Mouse (Mus musculus) myocyte (in vitro differentiated cells): ENCODE measurements at regions not wholly inside any gene's neighbourhood (a gene's known extent, or its start where the extent isn't known, plus 50 kb on each side); places are given as distances from the start of the nearest gene placed in this dataset.

ENCODE experiments used
- H3K27me3 ChIP-seq: one replicate; pipeline ENCODE4 v1.6.1; 2011; ENCODE audit not compliant: control insufficient read depth, insufficient read depth, insufficient read length
- H3K36me3 ChIP-seq: one replicate; pipeline ENCODE4 v1.6.1; 2011; ENCODE audit not compliant: control insufficient read depth, insufficient read depth
- H3K4me2 ChIP-seq: one replicate; pipeline ENCODE4 v1.6.1; 2011; ENCODE audit warnings: low read depth, control low read depth
- H3K4me3 ChIP-seq: one replicate; pipeline ENCODE4 v1.5.1; 2011; ENCODE audit warnings: mild to moderate bottlenecking, control low read depth, moderate library complexity
- H3K79me2 ChIP-seq: one replicate; pipeline ENCODE4 v1.6.1; 2011; ENCODE audit not compliant: control insufficient read depth, insufficient read depth
- H3ac ChIP-seq: one replicate; pipeline ENCODE4 v1.6.1; 2011; ENCODE audit not compliant: control insufficient read depth, insufficient read length
- CEBPB ChIP-seq: IDR thresholded peaks from 2 replicates; pipeline ENCODE4 v1.6.1; 2011; ENCODE audit warnings: mild to moderate bottlenecking, moderate library complexity; ENCODE audit not compliant: poor library complexity, insufficient read depth, severe bottlenecking
- E2F4 ChIP-seq: IDR thresholded peaks from one replicate; pipeline ENCODE4 v1.6.1; 2011; ENCODE audit warnings: mild to moderate bottlenecking, control low read depth, moderate library complexity; ENCODE audit not compliant: insufficient read depth
- MAX ChIP-seq: IDR thresholded peaks from one replicate; pipeline ENCODE4 v1.6.1; 2011; ENCODE audit warnings: low read depth, mild to moderate bottlenecking, control low read depth
- MYOD1 ChIP-seq, 3 experiments: IDR thresholded peaks; one replicate each; pipeline ENCODE4 v1.6.1; 2011; ENCODE audit warnings: control low read depth in 2 of 3, low read depth in 2 of 3, mild to moderate bottlenecking in 2 of 3, moderate library complexity in 1 of 3; ENCODE audit not compliant: insufficient read length in 2 of 3, control insufficient read depth in 1 of 3
- MYOG ChIP-seq, 3 experiments: IDR thresholded peaks; one replicate each; pipeline ENCODE4 v1.6.1; 2011; ENCODE audit warnings: control low read depth in 2 of 3, low read depth in 2 of 3, mild to moderate bottlenecking in 2 of 3; ENCODE audit not compliant: insufficient read length in 2 of 3, control insufficient read depth in 1 of 3, insufficient read depth in 1 of 3
- POLR2A ChIP-seq: IDR thresholded peaks from one replicate; pipeline ENCODE4 v1.6.1; 2011; ENCODE audit warnings: low read depth, mild to moderate bottlenecking, control low read depth, moderate library complexity; ENCODE audit not compliant: insufficient read length
- POLR2AphosphoS2 ChIP-seq: IDR thresholded peaks from one replicate; pipeline ENCODE4 v1.6.1; 2011; ENCODE audit warnings: low read depth, control low read depth; ENCODE audit not compliant: insufficient read length
- REST ChIP-seq: IDR thresholded peaks from one replicate; pipeline ENCODE4 v1.6.1; 2011; ENCODE audit warnings: mild to moderate bottlenecking, control low read depth, moderate library complexity; ENCODE audit not compliant: insufficient read depth, insufficient read length
- SRF ChIP-seq: IDR thresholded peaks from one replicate; pipeline ENCODE4 v1.6.1; 2011; ENCODE audit warnings: low read depth; ENCODE audit not compliant: control insufficient read depth, insufficient read length
- TCF12 ChIP-seq: IDR thresholded peaks from one replicate; pipeline ENCODE4 v1.6.1; 2011; ENCODE audit warnings: mild to moderate bottlenecking, control low read depth; ENCODE audit not compliant: poor library complexity, insufficient read depth, severe bottlenecking
- TCF3 ChIP-seq: IDR thresholded peaks from one replicate; pipeline ENCODE4 v1.6.1; 2011; ENCODE audit warnings: low read depth, control low read depth; ENCODE audit not compliant: insufficient read length
- USF1 ChIP-seq: IDR thresholded peaks from one replicate; pipeline ENCODE4 v1.6.1; 2011; ENCODE audit warnings: low read depth, mild to moderate bottlenecking, control low read depth, moderate library complexity

DNA sequence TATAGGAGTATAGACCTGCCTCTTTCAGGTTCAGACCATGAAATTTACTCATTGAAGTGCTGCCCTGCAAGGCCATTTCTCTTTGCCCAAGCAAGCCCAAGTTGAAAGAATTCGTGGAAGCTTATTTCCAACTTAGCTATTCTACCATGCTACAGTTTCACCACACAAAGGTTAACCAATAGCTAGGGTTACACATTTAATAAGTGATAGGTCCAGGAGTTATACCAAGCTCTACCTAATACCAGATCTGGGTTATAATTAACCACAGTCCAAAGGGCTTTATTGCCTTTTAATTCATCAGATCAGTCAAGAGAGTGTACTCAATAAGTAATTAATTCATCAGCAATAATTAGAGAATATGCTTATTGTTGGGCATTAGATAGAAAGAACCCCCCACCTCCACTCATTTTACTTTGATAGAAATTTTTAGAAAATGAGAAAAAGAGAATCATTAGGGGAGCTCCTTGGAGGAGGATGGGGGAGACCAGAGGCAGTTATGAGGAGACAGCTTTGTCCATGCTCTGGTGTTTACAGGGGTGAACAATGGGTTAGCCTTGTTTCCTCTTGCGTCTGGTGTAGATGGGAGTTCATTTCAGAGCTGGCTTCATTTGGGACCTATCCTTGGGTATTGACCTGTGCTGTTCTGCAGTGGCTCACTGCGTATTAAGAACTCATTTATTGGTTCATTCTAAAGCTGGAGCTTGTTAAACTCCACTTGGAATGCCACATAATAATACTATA lies 177.8 kb upstream of the Tet2 start:
- H3K27me3 ChIP-seq: no peaks in the 10 kb centered on the region
- TF ChIP-seq USF1: no peak
- no peak for TF ChIP-seq TCF12
- no peak overlapping the region for H3ac ChIP-seq
- no peak overlapping the region for H3K4me3 ChIP-seq
- no peaks in the 10 kb centered on the region for H3K79me2 ChIP-seq
- H3K4me2 ChIP-seq: no peak overlapping the region
- H3K36me3 ChIP-seq: no peaks in the 10 kb centered on the region

DNA sequence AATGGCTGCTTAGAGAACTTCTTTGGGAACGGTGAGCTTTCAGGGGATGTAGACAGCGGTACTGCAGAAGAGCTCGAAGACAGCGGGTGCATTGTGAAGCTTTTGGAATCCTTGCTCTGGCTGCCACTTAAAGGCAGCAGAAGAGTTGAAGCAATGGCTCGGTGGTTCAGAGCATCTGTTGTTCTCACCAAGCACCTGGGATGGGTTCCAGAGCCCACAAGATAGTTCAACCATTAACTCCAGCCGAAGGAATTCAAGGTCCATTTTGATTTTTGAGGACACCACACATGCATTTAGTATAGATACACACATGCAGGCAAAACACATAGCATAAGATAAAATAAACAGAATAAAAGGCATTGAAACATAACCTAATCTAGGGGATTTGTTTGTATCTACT lies 181.9 kb upstream of the Tet2 start:
- H3ac ChIP-seq: no peak overlapping the region
- H3K27me3 ChIP-seq: no peaks in the 10 kb centered on the region
- no peak overlapping the region for H3K4me2 ChIP-seq
- TF ChIP-seq SRF: no peak
- TF ChIP-seq CEBPB: no peak
- TF ChIP-seq TCF3: no peak
- TF ChIP-seq POLR2A: no peak
- TF ChIP-seq MAX: no peak
- H3K4me3 ChIP-seq: no peak overlapping the region
- H3K79me2 ChIP-seq: no peaks in the 10 kb centered on the region
- no peaks in the 10 kb centered on the region for H3K36me3 ChIP-seq

DNA sequence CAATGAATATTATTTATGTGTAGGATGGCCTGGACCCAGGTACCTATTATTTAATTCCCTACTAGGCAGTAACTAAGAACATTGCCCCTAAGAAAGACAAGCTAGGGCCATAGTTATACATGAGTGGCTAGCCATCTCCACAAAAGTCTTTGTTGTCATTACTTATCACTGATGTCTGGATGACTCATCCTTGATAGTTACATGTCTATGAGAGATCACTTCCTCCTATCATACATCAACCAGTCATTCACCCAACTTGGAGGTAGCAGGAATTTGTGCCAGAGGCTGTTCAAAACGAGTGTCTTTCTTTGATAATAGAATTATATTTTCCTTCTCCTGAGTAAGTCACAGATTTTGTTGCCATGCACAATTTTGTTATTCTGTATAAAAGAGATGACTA lies 190.7 kb upstream of the Tet2 start:
- H3ac ChIP-seq: no peak overlapping the region
- no peaks in the 10 kb centered on the region for H3K79me2 ChIP-seq
- no peak overlapping the region for H3K4me3 ChIP-seq
- no peaks in the 10 kb centered on the region for H3K27me3 ChIP-seq
- H3K36me3 ChIP-seq: no peaks in the 10 kb centered on the region
- TF ChIP-seq TCF3 (no peak), TCF12 (no peak), MYOD1 (IDR thresholded peaks at IDR 0.05; ENCODE audit: control insufficient read depth in 1 of 3, insufficient read length in 2 of 3, low read depth in 2 of 3) (no peak), E2F4 (no peak), POLR2A (no peak), CEBPB (no peak), SRF (no peak), MYOG (IDR thresholded peaks at IDR 0.05; ENCODE audit: control insufficient read depth in 1 of 3, insufficient read depth in 1 of 3, insufficient read length in 2 of 3, low read depth in 2 of 3) (no peak), MAX (no peak), REST (no peak), POLR2AphosphoS2 (no peak), USF1 (no peak)
- H3K4me2 ChIP-seq: no peak overlapping the region

GRCm38 (mm10) chr3:133738936-133739335 lies 194.0 kb upstream of the Tet2 start:
- Histone ChIP-seq H3K79me2 (no peaks in the 10 kb centered on the region), H3K27me3 (no peaks in the 10 kb centered on the region), H3K4me2 (no peak overlapping the region), H3ac (no peak overlapping the region), H3K36me3 (no peaks in the 10 kb centered on the region), H3K4me3 (no peak overlapping the region)
- TF ChIP-seq REST (no peak), CEBPB (no peak), MYOG (IDR thresholded peaks at IDR 0.05; ENCODE audit: control insufficient read depth in 1 of 3, insufficient read depth in 1 of 3, insufficient read length in 2 of 3, low read depth in 2 of 3) (no peak), E2F4 (no peak), POLR2A (no peak), MYOD1 (IDR thresholded peaks at IDR 0.05; ENCODE audit: control insufficient read depth in 1 of 3, insufficient read length in 2 of 3, low read depth in 2 of 3) (no peak), TCF3 (no peak), MAX (no peak), USF1 (no peak), POLR2AphosphoS2 (no peak), TCF12 (no peak)

- H3K4me3 ChIP-seq: no peak overlapping the region
- H3K79me2 ChIP-seq: no peaks in the 10 kb centered on the region
- no peak overlapping the region for H3ac ChIP-seq
- no peaks in the 10 kb centered on the region for H3K27me3 ChIP-seq
- no peaks in the 10 kb centered on the region for H3K36me3 ChIP-seq
- no peak overlapping the region for H3K4me2 ChIP-seq
- TF ChIP-seq SRF (no peak), REST (no peak), USF1 (no peak), TCF12 (no peak)
These were observed 199.7 kb upstream of the Tet2 start for GRCm38 (mm10) chr3:133744552-133745118.
